Mouse (Mus musculus) stomach, embryonic 15.5 days (tissue): Measurements from ENCODE around the gene Specc1. TPM values are rescaled to one million over a fixed set of nuclear protein-coding genes. Genes with fewer than 3 reads are reported as not detected.

ENCODE experiments used
- ATAC-seq: fragments of 200-750 bp; cut with Nextera tagmentation; 2 replicates; pipeline ENCODE4 v1.8.0; 2017; ENCODE audit warnings: low read depth, moderate number of reproducible peaks, moderate TSS enrichment; ENCODE audit not compliant: insufficient read depth, low FRiP score
- H3K27ac ChIP-seq: fragments of 300-500 bp; sonication (generic); 2 replicates; pipeline ENCODE4 v1.5.1; 2015; ENCODE audit warnings: mild to moderate bottlenecking, inconsistent platforms
- H3K27me3 ChIP-seq: fragments of 300-500 bp; sonication (generic); replicated peaks from 2 replicates; pipeline ENCODE4 v1.6.1; 2015; ENCODE audit warnings: inconsistent platforms
- H3K36me3 ChIP-seq: fragments of 300-500 bp; sonication (generic); 2 replicates; pipeline ENCODE4 v1.6.1; 2015; ENCODE audit warnings: inconsistent platforms
- H3K4me1 ChIP-seq: fragments of 300-500 bp; sonication (generic); 2 replicates; pipeline ENCODE4 v1.6.1; 2015; ENCODE audit warnings: inconsistent platforms
- H3K4me2 ChIP-seq: fragments of 300-500 bp; sonication (generic); 2 replicates; pipeline ENCODE4 v1.6.1; 2015; ENCODE audit warnings: mild to moderate bottlenecking, inconsistent platforms
- H3K4me3 ChIP-seq: fragments of 300-500 bp; sonication (generic); replicated peaks from 2 replicates; pipeline ENCODE4 v1.5.1; 2015; ENCODE audit warnings: inconsistent platforms
- H3K9ac ChIP-seq: fragments of 300-500 bp; sonication (generic); 2 replicates; pipeline ENCODE4 v1.6.1; 2015; ENCODE audit warnings: inconsistent platforms
- H3K9me3 ChIP-seq: fragments of 300-500 bp; sonication (generic); 2 replicates; pipeline ENCODE4 v1.6.1; 2016; ENCODE audit warnings: inconsistent platforms
- WGBS: fragments of 180-500 bp; shearing (Covaris S2); methylation state at CpG from one replicate; pipeline ENCODE4 v1.1.7; 2015; 5-methylcytosine and 5-hydroxymethylcytosine counted together
- polyA plus RNA-seq: library from polyadenylated mRNA; unstranded; fragments of >200 nt; fragmentation: Nextera tagmentation; extraction: Ambion mirVana; gene quantifications from 2 replicates; pipeline ENCODE4 v1.2.1, GENCODE M21; 2015

Gene Specc1
- polyA plus RNA-seq, 1 experiment from 2014 or later, result 13.4 TPM

- Histone ChIP-seq H3K4me1 (0 out of 2 replicates have a peak, but pooled peaks cover 4% of the 10 kb centered on the region), H3K4me3 (no peak overlapping the region), H3K9ac (no peak overlapping the region), H3K36me3 (no peaks in the 10 kb centered on the region), H3K4me2 (no peak overlapping the region), H3K9me3 (no peaks in the 10 kb centered on the region), H3K27ac (no peak overlapping the region), H3K27me3 (no peaks in the 10 kb centered on the region)
- ATAC-seq, result no peak
- WGBS, result 44% methylated on average over 7 of the region's 7 CpGs
Observed at GRCm38 (mm10) chr11:61971441-61972221, 15.1 kb downstream of the Specc1 start.

GRCm38 (mm10) chr11:61974106-61974707 lies 17.6 kb downstream of the Specc1 start:
- no peak for ATAC-seq

GRCm38 (mm10) chr11:61975783-61976182 lies 19.2 kb downstream of the Specc1 start:
- H3K27ac ChIP-seq, result no peak overlapping the region
- no peak overlapping the region for H3K4me3 ChIP-seq
- H3K27me3 ChIP-seq, result no peaks in the 10 kb centered on the region
- no peaks in the 10 kb centered on the region for H3K36me3 ChIP-seq
- 76% methylated on average over 1 of the region's 1 CpGs for WGBS
- no peaks in the 10 kb centered on the region for H3K9me3 ChIP-seq
- no peak overlapping the region for H3K9ac ChIP-seq
- H3K4me1 ChIP-seq, result 0 out of 2 replicates have a peak, but pooled peaks cover 4% of the 10 kb centered on the region
- H3K4me2 ChIP-seq, result no peak overlapping the region
- peak; percentile 73 for ATAC-seq

More at GRCm38 (mm10) chr11:61974106-61974707, 17.6 kb downstream of the Specc1 start:
- H3K9ac ChIP-seq, result no peak overlapping the region
- no peaks in the 10 kb centered on the region for H3K36me3 ChIP-seq
- no peak overlapping the region for H3K4me2 ChIP-seq
- H3K27ac ChIP-seq, result no peak overlapping the region
- no peak overlapping the region for H3K4me3 ChIP-seq
- no peaks in the 10 kb centered on the region for H3K27me3 ChIP-seq
- WGBS, result 52% methylated on average over 13 of the region's 13 CpGs
- H3K9me3 ChIP-seq, result no peaks in the 10 kb centered on the region
- H3K4me1 ChIP-seq, result 0 out of 2 replicates have a peak, but pooled peaks cover 4% of the 10 kb centered on the region

- ATAC-seq, result no peak
- H3K4me2 ChIP-seq, result no peak overlapping the region
- no peaks in the 10 kb centered on the region for H3K4me1 ChIP-seq
- no peaks in the 10 kb centered on the region for H3K9me3 ChIP-seq
- no peak overlapping the region for H3K27ac ChIP-seq
- no peaks in the 10 kb centered on the region for H3K36me3 ChIP-seq
- WGBS, result 80% methylated on average over 2 of the region's 2 CpGs
- H3K9ac ChIP-seq, result no peak overlapping the region
- no peaks in the 10 kb centered on the region for H3K27me3 ChIP-seq
- H3K4me3 ChIP-seq, result no peak overlapping the region
Observed at GRCm38 (mm10) chr11:61981285-61981684, 24.7 kb downstream of the Specc1 start.

- Histone ChIP-seq H3K4me3 (no peak overlapping the region), H3K27me3 (no peaks in the 10 kb centered on the region), H3K9me3 (no peaks in the 10 kb centered on the region), H3K36me3 (no peaks in the 10 kb centered on the region), H3K4me2 (no peak overlapping the region), H3K4me1 (no peaks in the 10 kb centered on the region), H3K27ac (no peak overlapping the region), H3K9ac (no peak overlapping the region)
- 76% methylated on average over 9 of the region's 9 CpGs for WGBS
- no peak for ATAC-seq
Observed at GRCm38 (mm10) chr11:61982828-61983227, 26.3 kb downstream of the Specc1 start.

- Histone ChIP-seq H3K27ac (no peak overlapping the region), H3K4me3 (no peak overlapping the region), H3K4me2 (no peak overlapping the region), H3K9ac (no peak overlapping the region), H3K9me3 (no peaks in the 10 kb centered on the region), H3K4me1 (no peaks in the 10 kb centered on the region), H3K36me3 (no peaks in the 10 kb centered on the region), H3K27me3 (no peaks in the 10 kb centered on the region)
- ATAC-seq, result no peak
- 73% methylated on average over 4 of the region's 4 CpGs for WGBS
Observed at GRCm38 (mm10) chr11:61986939-61987338, 30.4 kb downstream of the Specc1 start.

GRCm38 (mm10) chr11:61989647-61990046 lies 33.1 kb downstream of the Specc1 start:
- H3K4me3 ChIP-seq, result no peak overlapping the region
- no peaks in the 10 kb centered on the region for H3K9me3 ChIP-seq
- no peak overlapping the region for H3K27ac ChIP-seq
- WGBS, result 50% methylated on average over 9 of the region's 9 CpGs
- H3K27me3 ChIP-seq, result no peaks in the 10 kb centered on the region
- H3K4me2 ChIP-seq, result no peak overlapping the region
- H3K9ac ChIP-seq, result no peak overlapping the region
- H3K4me1 ChIP-seq, result no peaks in the 10 kb centered on the region
- no peaks in the 10 kb centered on the region for H3K36me3 ChIP-seq
- ATAC-seq, result no peak

- H3K9ac ChIP-seq, result no peak overlapping the region
- ATAC-seq, result no peak
Observed at GRCm38 (mm10) chr11:61991576-61991975, 35.0 kb downstream of the Specc1 start.

GRCm38 (mm10) chr11:61992671-61993285 lies 36.2 kb downstream of the Specc1 start:
- Histone ChIP-seq H3K9ac (no peak overlapping the region), H3K27ac (no peak overlapping the region), H3K36me3 (no peaks in the 10 kb centered on the region), H3K27me3 (no peaks in the 10 kb centered on the region), H3K9me3 (no peaks in the 10 kb centered on the region), H3K4me1 (no peaks in the 10 kb centered on the region), H3K4me3 (no peak overlapping the region), H3K4me2 (no peak overlapping the region)
- no peak for ATAC-seq
- WGBS, result 85% methylated on average over 4 of the region's 4 CpGs

More at GRCm38 (mm10) chr11:61991576-61991975, 35.0 kb downstream of the Specc1 start:
- Histone ChIP-seq H3K4me1 (no peaks in the 10 kb centered on the region), H3K9me3 (no peaks in the 10 kb centered on the region), H3K4me3 (no peak overlapping the region), H3K27ac (no peak overlapping the region), H3K4me2 (no peak overlapping the region), H3K27me3 (no peaks in the 10 kb centered on the region), H3K36me3 (no peaks in the 10 kb centered on the region)
- WGBS, result 76% methylated on average over 2 of the region's 2 CpGs

GRCm38 (mm10) chr11:61999501-61999900 lies 42.9 kb downstream of the Specc1 start:
- no peak overlapping the region for H3K9ac ChIP-seq
- H3K36me3 ChIP-seq, result no peaks in the 10 kb centered on the region
- no peak overlapping the region for H3K27ac ChIP-seq
- H3K27me3 ChIP-seq, result no peaks in the 10 kb centered on the region
- no peak for ATAC-seq
- H3K4me2 ChIP-seq, result no peak overlapping the region
- 79% methylated on average over 8 of the region's 8 CpGs for WGBS
- no peaks in the 10 kb centered on the region for H3K4me1 ChIP-seq
- no peaks in the 10 kb centered on the region for H3K9me3 ChIP-seq
- no peak overlapping the region for H3K4me3 ChIP-seq

- no peak for ATAC-seq
- H3K27ac ChIP-seq, result no peak overlapping the region
- H3K36me3 ChIP-seq, result no peaks in the 10 kb centered on the region
- H3K9ac ChIP-seq, result no peak overlapping the region
- no peak overlapping the region for H3K4me3 ChIP-seq
- 87% methylated on average over 12 of the region's 12 CpGs for WGBS
- no peak overlapping the region for H3K4me2 ChIP-seq
- peaks cover 3% of the 10 kb centered on the region; the same call in 1 of the 2 replicates for H3K4me1 ChIP-seq
- no peaks in the 10 kb centered on the region for H3K9me3 ChIP-seq
- no peaks in the 10 kb centered on the region for H3K27me3 ChIP-seq
Observed at GRCm38 (mm10) chr11:62000099-62000498, 43.5 kb downstream of the Specc1 start.

- Histone ChIP-seq H3K4me2 (no peak overlapping the region), H3K4me1 (peaks cover 10% of the 10 kb centered on the region; the same call in 1 of the 2 replicates)
- ATAC-seq, result no peak
Observed at GRCm38 (mm10) chr11:62001977-62002376, 45.4 kb downstream of the Specc1 start.

More at GRCm38 (mm10) chr11:62001977-62002376, 45.4 kb downstream of the Specc1 start:
- Histone ChIP-seq H3K27me3 (no peaks in the 10 kb centered on the region), H3K27ac (no peak overlapping the region), H3K9ac (no peak overlapping the region), H3K9me3 (no peaks in the 10 kb centered on the region), H3K36me3 (no peaks in the 10 kb centered on the region), H3K4me3 (no peak overlapping the region)
- 73% methylated on average over 4 of the region's 4 CpGs for WGBS
